Mouse (Mus musculus): ENCODE results near the gene Olfr701.

Gene Olfr701

DNA sequence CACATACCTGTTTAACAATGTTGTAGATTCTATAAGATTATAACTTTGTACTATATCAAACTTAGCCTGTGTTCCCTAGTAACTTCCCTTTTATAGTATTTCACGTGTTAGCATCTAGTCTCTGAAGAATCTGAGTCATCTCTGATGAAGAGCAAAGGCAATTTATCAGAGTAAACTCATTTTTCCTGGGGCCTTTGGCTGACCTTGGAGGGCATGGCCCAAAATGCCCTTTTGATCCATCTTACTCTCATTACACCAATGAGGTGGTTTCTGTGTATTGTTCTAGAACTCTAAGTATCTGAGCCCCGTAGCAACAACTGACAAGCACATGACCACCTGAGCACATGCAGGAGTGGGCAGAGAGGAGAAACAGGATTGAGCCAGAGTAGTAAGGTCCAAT, at the start of gene Olfr701:
Gene Olfr701 (plus strand): TSS at position 301 of the 400 bp plus-strand sequence.
- DNase-seq (ENCODE audit: low read depth): no peak

DNA sequence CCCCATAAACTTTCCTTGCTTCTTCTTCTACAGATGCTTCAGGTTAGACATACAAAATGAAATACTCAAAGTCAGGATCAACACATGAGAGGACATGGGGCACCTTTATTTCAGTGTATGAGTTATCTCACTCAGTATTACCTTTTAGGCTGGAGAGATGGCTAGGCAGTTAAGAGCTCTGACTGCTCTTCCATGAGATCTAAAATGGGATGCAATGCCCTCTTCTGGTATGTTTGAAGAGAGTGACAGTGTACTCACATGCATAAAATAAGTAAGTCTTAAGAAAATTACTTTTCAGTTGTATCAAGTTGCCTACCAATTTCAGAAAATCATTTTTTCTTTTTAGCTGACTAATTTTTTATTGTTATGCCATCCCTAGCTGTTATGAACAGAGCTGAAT, 25.6 kb upstream of the Olfr701 start:
- peak; percentile 28 for DNase-seq (ENCODE audit: low read depth)

DNA sequence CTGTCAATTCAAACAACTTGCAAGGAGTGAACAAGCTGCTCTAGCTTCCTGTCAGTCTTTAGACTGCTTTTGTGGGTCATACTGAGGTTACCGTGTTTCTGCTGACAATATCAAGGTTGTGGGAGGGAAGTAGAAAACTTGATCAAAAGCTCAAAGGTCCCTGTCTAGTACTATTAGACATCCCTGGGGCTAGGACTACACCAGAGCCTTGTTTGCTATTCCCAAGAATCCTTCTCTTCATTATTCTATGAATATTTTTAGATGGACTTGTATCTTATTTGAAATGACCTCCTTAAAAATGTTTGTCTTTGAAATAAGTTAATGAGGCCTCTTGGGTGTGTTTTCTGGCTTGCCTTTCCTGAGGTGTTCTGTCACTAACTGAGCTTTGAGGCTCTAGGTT, 20.8 kb upstream of the Olfr701 start, which contains the start of gene Olfr699:
Gene Olfr699 (minus strand): TSS at position 101 of the 400 bp plus-strand sequence.
- DNase-seq (ENCODE audit: low read depth): no peak

DNA sequence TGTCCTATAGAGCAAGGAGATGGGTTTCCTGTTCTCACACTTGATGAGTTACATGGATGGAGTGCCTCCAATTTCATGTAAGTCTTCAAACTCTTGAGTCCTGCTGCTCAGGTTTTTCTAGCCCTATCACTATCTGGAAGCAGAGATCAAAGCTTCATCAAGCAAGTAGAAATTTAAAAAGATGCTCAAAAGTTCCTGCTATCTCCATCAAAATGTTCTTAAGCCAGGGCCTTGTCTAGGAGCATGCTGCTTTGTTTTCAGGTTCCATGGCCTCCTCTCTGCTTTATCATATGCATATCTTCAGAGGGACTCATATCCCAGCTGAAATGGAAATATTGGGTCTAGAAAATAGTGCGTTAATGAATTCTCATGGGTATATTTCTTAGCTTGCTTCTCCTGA, 5.2 kb upstream of the Olfr701 start, which contains the start of gene Olfr700:
Gene Olfr700 (minus strand): TSS at position 101 of the 400 bp plus-strand sequence.
- no peak for DNase-seq (ENCODE audit: low read depth)

DNA sequence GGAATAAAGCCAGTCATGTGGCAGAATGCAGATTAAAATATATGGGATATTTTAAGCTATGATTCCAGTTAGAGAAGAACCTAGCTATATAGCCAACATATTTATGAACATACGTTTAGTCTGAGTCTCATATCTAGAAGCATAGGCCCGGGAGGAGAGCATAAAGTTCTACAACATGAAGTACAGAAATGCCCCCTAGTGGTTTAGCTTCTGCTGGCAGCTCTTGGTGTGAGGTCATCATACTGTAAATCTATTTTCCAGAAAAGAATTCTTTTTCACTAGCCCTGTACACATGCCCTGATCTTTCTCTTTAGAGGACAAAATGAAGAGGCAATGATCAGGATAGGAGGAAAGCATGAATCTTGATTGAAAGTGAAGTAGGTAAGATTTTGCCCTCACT, 1.8 kb downstream of the Olfr701 start:
- peak; percentile 63 for DNase-seq (ENCODE audit: low read depth)

DNA sequence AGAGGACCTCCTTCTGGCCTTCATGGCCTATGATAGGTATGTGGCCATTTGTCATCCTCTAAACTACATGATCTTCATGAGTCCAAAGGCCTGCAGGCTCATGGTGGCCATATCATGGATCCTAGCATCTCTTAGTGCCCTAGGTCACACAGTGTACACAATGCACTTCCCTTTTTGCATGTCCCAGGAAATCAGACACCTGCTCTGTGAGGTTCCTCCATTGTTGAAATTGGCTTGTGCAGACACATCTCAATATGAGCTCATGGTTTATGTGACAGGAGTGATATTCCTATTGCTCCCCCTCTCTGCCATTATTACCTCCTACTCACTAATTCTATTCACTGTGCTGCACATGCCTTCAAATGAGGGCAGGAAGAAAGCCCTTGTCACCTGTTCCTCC, 4.5 kb downstream of the Olfr701 start:
- DNase-seq (ENCODE audit: low read depth): no peak

DNA sequence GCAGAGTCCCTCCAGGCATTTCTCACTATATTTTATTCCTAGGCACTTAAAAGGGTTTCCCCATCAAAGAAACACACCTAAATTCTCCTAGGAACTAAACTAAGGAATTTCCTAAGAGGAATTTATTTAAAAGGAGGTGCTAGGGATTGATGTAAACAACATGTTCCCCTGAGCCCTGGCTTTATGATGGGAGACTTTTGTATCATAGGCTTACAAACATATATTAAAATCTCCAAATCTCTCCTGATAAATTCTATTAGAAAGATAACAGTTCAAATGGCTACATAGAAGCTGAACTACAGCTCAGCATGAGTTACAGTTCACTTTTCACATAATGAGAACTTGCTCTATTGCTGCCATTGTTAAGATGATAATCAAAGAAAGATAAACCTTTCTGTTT, 19.9 kb downstream of the Olfr701 start, which contains the start of gene Olfr702:
Gene Olfr702 (minus strand): TSS at position 101 of the 400 bp plus-strand sequence.
- DNase-seq (ENCODE audit: low read depth): no peak

DNA sequence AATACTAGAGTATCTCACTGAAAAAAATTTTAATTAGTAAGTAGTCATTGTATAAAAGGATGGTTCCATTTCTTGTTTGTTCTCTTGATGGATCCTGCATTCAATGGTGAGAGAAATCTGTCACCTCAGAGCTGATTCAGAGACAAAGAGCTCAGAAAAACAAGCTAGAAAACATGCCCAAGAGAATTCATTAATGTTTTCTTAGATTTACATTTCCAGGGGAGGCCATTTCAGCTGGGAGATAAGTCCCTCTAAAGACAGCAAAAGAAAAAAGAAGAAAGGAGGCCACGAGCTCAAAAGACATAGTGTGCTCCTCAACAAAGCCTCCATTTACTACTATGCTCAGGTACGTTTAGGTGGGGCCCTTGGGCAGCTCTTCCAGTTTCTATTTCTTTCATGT, 29.1 kb downstream of the Olfr701 start, which contains the start of gene Olfr703:
Gene Olfr703 (plus strand): TSS at position 301 of the 400 bp plus-strand sequence.
- no peak for DNase-seq (ENCODE audit: low read depth)

DNA sequence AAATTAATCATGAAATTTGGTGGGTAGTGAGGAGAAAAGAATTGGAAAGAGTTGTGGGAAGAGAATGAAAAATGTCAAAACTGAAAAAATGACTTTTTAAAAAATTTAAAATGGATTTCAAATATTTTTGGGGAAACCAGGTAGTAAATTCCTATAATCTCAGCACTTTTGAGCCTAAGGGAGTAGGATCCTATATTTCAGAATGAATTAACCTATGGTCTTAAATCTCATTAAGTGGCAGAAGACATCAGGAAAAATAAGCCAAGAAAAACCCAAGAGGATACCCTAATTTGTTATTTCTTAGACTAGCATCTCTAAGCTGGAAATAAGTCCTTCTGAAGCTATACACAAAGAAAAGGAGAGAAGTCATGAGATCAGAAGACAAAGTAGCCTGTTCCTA, 49.0 kb downstream of the Olfr701 start, which contains the start of gene Olfr704:
Gene Olfr704 (plus strand): TSS at position 301 of the 400 bp plus-strand sequence.
- no peak for DNase-seq (ENCODE audit: low read depth)

Measured in induced T-regulatory cell, adult 2 months (primary cell).